Mouse (Mus musculus): ENCODE results near the gene Hemgn.

The Hemgn gene

GRCm38 (mm10) chr4:46356351-46357133 lies 56.8 kb downstream of the Hemgn start:
- no peak for DNase-seq (ENCODE audit: low spot score in 2 of 2)

DNA sequence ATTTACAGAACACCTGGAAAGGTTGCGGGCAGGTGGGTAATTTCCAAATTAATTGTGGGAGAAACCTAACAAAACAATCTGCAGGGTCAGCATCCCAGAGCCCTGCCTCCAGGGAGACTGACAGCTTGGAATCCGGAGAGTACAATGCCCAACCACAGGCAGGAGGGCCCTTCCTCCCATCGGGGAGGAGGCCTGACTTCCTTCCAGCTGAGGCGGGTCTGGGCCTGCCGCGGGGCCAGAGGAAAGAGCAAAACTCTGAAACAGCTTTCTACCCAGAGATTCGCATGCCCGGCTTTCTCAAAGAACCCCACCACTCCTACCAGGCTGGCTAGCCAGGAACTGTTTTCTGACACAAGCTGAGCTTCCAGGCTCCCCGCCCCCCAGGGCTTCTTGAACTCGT lies 60.3 kb downstream of the Hemgn start:
- DNase-seq (ENCODE audit: low spot score in 2 of 2): no peak

- no peak for DNase-seq (ENCODE audit: low spot score in 2 of 2)
Observed at GRCm38 (mm10) chr4:46349530-46349929, 63.8 kb downstream of the Hemgn start.

- no peak for DNase-seq (ENCODE audit: low spot score in 2 of 2)
Observed at GRCm38 (mm10) chr4:46348897-46349296, 64.4 kb downstream of the Hemgn start.

GRCm38 (mm10) chr4:46347580-46348515 lies 65.5 kb downstream of the Hemgn start:
- DNase-seq (ENCODE audit: low spot score in 2 of 2): no peak

- no peak for DNase-seq (ENCODE audit: low spot score in 2 of 2)
Observed at GRCm38 (mm10) chr4:46347141-46347540, 66.2 kb downstream of the Hemgn start.

- DNase-seq (ENCODE audit: low spot score in 2 of 2): no peak
Observed at GRCm38 (mm10) chr4:46346221-46346620, 67.1 kb downstream of the Hemgn start.

- no peak for DNase-seq (ENCODE audit: low spot score in 2 of 2)
Observed at GRCm38 (mm10) chr4:46345773-46346100, 67.6 kb downstream of the Hemgn start.

DNA sequence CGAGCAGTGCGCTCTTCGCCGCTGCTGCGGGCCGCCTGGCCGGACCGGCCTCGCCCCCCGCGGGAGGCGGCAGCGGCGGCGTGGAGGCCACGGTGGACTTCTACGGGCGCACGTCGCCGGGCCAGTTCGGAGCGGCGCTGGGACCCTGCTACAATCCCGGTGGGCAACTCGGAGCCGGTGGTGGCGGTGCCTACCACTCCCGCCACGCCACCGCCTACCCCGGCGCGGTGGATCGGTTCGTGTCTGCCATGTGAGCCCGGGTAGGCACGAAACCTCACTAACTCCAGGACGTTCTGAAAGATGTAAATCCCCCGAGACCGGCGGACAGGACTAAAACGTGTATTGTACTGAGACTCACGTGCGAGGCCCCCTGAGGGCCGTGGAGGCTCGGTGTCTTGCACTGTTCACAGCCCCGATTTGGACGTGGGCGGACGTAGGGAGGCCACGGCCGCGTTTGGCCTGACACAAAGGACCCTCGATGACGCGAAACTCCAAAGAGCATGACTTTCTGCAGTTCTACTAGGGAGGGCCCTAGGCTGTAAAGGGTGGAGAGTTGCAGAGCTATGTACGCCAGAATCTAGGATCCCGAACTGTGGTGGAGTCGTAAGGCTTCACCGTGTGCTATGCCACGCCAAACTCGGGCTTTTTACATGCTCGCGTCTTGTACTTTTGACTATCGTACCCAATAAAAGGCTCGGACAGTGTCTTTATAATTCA lies 68.1 kb downstream of the Hemgn start:
- no peak for DNase-seq (ENCODE audit: low spot score in 2 of 2)

GRCm38 (mm10) chr4:46344288-46344687 lies 69.0 kb downstream of the Hemgn start:
- DNase-seq (ENCODE audit: low spot score in 2 of 2): no peak

All from right cerebral cortex, postnatal 36 days (tissue).